ENCODE assay signal across 10 mouse cellular contexts in genomic region chr9:120866251-120866650, GRCm38 (mm10).
A peak's percentile ranks its signal among the peaks of the same experiment; 100 is the strongest.
DNase-seq lines count a peak whose midpoint lies in the region; ATAC-seq and TF ChIP-seq lines count a peak whose summit lies in the region.
"Had no signal": no experiment of that assay in that cellular context is flagged by ENCODE, and none has a peak within 500 bp of the region (broad histone marks: within the 10 kb centered on the region; RNA-seq: fewer than 3 reads in every experiment).

No protein-coding gene starts in this region.

- peaks cover 37% of the 10 kb centered on the region for H3K4me1 ChIP-seq in forebrain, embryonic 10.5 days
- H3K4me1 ChIP-seq in forebrain, embryonic 11.5 days (replicated peaks; ENCODE audit: control insufficient read depth, insufficient read depth, low read length) = peaks cover 11% of the 10 kb centered on the region; the same call in 1 of the 2 replicates
- peaks cover 45% of the 10 kb centered on the region for H3K4me1 ChIP-seq in lung, embryonic 15.5 days
- H3K4me1 ChIP-seq in forebrain, embryonic 14.5 days (ENCODE audit: control insufficient read depth, insufficient read depth, low read length) = peaks cover 63% of the 10 kb centered on the region
- H3K4me1 ChIP-seq in midbrain, embryonic 16.5 days (ENCODE audit: control insufficient read depth, insufficient read depth, low read length) = peaks cover 37% of the 10 kb centered on the region

- ATAC-seq in forebrain, embryonic 11.5 days (replicated peaks; ENCODE audit: low FRiP score) = no peak
- no peak for ATAC-seq in lung, embryonic 15.5 days (ENCODE audit: borderline replicate concordance, extremely low read depth, low FRiP score, low TSS enrichment)
- peak; percentile 14; the same call in 1 of the 2 replicates for ATAC-seq in forebrain, embryonic 14.5 days
- ATAC-seq in midbrain, embryonic 16.5 days = no peak

- no peaks in the 10 kb centered on the region; the same call in 1 of the 2 replicates for H3K27me3 ChIP-seq in forebrain, embryonic 10.5 days (ENCODE audit: poor library complexity, severe bottlenecking)
- no peaks in the 10 kb centered on the region for H3K27me3 ChIP-seq in forebrain, embryonic 11.5 days (ENCODE audit: control insufficient read depth, insufficient read depth, low read length)
- H3K27me3 ChIP-seq in lung, embryonic 15.5 days = no peaks in the 10 kb centered on the region
- H3K27me3 ChIP-seq in forebrain, embryonic 14.5 days (replicated peaks; ENCODE audit: control insufficient read depth, insufficient read depth, low read length) = no peaks in the 10 kb centered on the region
- H3K27me3 ChIP-seq in midbrain, embryonic 16.5 days (ENCODE audit: control insufficient read depth, insufficient read depth, low read depth, low read length) = no peaks in the 10 kb centered on the region

- H3K27ac ChIP-seq in forebrain, embryonic 10.5 days = peak overlapping the region; percentile 60; the same call in 1 of the 2 replicates
- H3K27ac ChIP-seq in forebrain, embryonic 11.5 days (ENCODE audit: low read depth, low read length) = no peak overlapping the region
- H3K27ac ChIP-seq in lung, embryonic 15.5 days = peak overlapping the region; percentile 79
- peak overlapping the region; percentile 81 for H3K27ac ChIP-seq in forebrain, embryonic 14.5 days (ENCODE audit: low read depth, low read length)
- peak overlapping the region; percentile 51; the same call in 1 of the 2 replicates for H3K27ac ChIP-seq in midbrain, embryonic 16.5 days (ENCODE audit: low read length)
- H3K27ac ChIP-seq in gastrocnemius, adult 2 months = no peak overlapping the region

- no peaks in the 10 kb centered on the region for H3K9me3 ChIP-seq in forebrain, embryonic 10.5 days
- H3K9me3 ChIP-seq in forebrain, embryonic 11.5 days (ENCODE audit: control insufficient read depth, low read length) = no peaks in the 10 kb centered on the region
- no peaks in the 10 kb centered on the region for H3K9me3 ChIP-seq in lung, embryonic 15.5 days
- H3K9me3 ChIP-seq in forebrain, embryonic 14.5 days (replicated peaks; ENCODE audit: control insufficient read depth, low read length) = no peaks in the 10 kb centered on the region
- H3K9me3 ChIP-seq in midbrain, embryonic 16.5 days (replicated peaks; ENCODE audit: control insufficient read depth, low read length, poor library complexity, severe bottlenecking) = no peaks in the 10 kb centered on the region

- no peak overlapping the region for H3K9ac ChIP-seq in forebrain, embryonic 11.5 days (ENCODE audit: low read length)
- H3K9ac ChIP-seq in lung, embryonic 15.5 days = no peak overlapping the region
- no peak overlapping the region; the same call in 1 of the 2 replicates for H3K9ac ChIP-seq in forebrain, embryonic 14.5 days (ENCODE audit: low read length)
- no peak overlapping the region; the same call in 1 of the 2 replicates for H3K9ac ChIP-seq in midbrain, embryonic 16.5 days (ENCODE audit: low read depth, low read length)
- H3K9ac ChIP-seq: liver, postnatal 0 days had no signal

- 78% methylated on average over 5 of the region's 5 CpGs for WGBS in forebrain, embryonic 10.5 days
- 71% methylated on average over 5 of the region's 5 CpGs for WGBS in forebrain, embryonic 11.5 days
- WGBS in lung, embryonic 15.5 days = 25% methylated on average over 5 of the region's 5 CpGs
- WGBS in forebrain, embryonic 14.5 days = 37% methylated on average over 4 of the region's 5 CpGs
- 60% methylated on average over 4 of the region's 5 CpGs for WGBS in midbrain, embryonic 16.5 days

- H3K4me3 ChIP-seq in forebrain, embryonic 10.5 days = no peak overlapping the region
- no peak overlapping the region for H3K4me3 ChIP-seq in forebrain, embryonic 11.5 days (ENCODE audit: low read depth, low read length)
- H3K4me3 ChIP-seq in lung, embryonic 15.5 days = no peak overlapping the region
- H3K4me3 ChIP-seq in forebrain, embryonic 14.5 days (ENCODE audit: low read depth, low read length) = no peak overlapping the region
- no peak overlapping the region for H3K4me3 ChIP-seq in midbrain, embryonic 16.5 days (ENCODE audit: low read depth, low read length)
- no peak overlapping the region for H3K4me3 ChIP-seq in gastrocnemius, adult 2 months

- no peak for TF ChIP-seq CTCF in gastrocnemius, adult 2 months (IDR thresholded peaks at IDR 0.05)

- DNase-seq in forebrain, embryonic 10.5 days (ENCODE audit: extremely low spot score, low spot score) = no peak
- DNase-seq in forebrain, embryonic 11.5 days (ENCODE audit: low spot score) = no peak
- DNase-seq in lung, postnatal 25 days (ENCODE audit: low spot score) = no peak
- DNase-seq in forebrain, embryonic 14.5 days (ENCODE audit: low spot score) = peak; percentile 59
- no peak for DNase-seq in adipocyte (ENCODE audit: low spot score)
- no peak for DNase-seq in gastrocnemius, adult 2 months
- DNase-seq: kidney, adult 18-20 months had no signal

- no peak overlapping the region for H3K4me2 ChIP-seq in forebrain, embryonic 11.5 days (ENCODE audit: low read depth, low read length, severe bottlenecking)
- H3K4me2 ChIP-seq in lung, embryonic 15.5 days = 0 out of 2 replicates have a peak overlapping the region, but pooled peaks have one; percentile 16
- H3K4me2 ChIP-seq in forebrain, embryonic 14.5 days (ENCODE audit: low read length) = 0 out of 2 replicates have a peak overlapping the region, but pooled peaks have one; percentile 12
- no peak overlapping the region for H3K4me2 ChIP-seq in midbrain, embryonic 16.5 days (ENCODE audit: low read length)

- intact Hi-C loops in gastrocnemius, adult 2 months (cut with DNase I) = no loop called here

- H3K36me3 ChIP-seq in forebrain, embryonic 10.5 days (replicated peaks) = no peaks in the 10 kb centered on the region
- no peaks in the 10 kb centered on the region for H3K36me3 ChIP-seq in forebrain, embryonic 11.5 days (ENCODE audit: control insufficient read depth, insufficient read depth, low read length)
- no peaks in the 10 kb centered on the region for H3K36me3 ChIP-seq in lung, embryonic 15.5 days
- H3K36me3 ChIP-seq in forebrain, embryonic 14.5 days (ENCODE audit: control insufficient read depth, insufficient read depth, low read length) = no peaks in the 10 kb centered on the region
- no peaks in the 10 kb centered on the region for H3K36me3 ChIP-seq in midbrain, embryonic 16.5 days (ENCODE audit: control insufficient read depth, insufficient read depth, low read length)

Comparison
In these comparisons a context has a peak if more than half of its experiments do, and no peak if none do; other contexts are left out.
1. H3K27ac ChIP-seq: peak in forebrain, embryonic 10.5 days (single experiment), lung, embryonic 15.5 days (single experiment), forebrain, embryonic 14.5 days (single experiment) and midbrain, embryonic 16.5 days (single experiment); none in forebrain, embryonic 11.5 days (single experiment) and gastrocnemius, adult 2 months (single experiment).
2. H3K4me2 ChIP-seq: peak in lung, embryonic 15.5 days (single experiment) and forebrain, embryonic 14.5 days (single experiment); none in forebrain, embryonic 11.5 days (single experiment) and midbrain, embryonic 16.5 days (single experiment).